Mouse (Mus musculus) hindbrain, embryonic 16.5 days (tissue): ENCODE data around the gene D17H6S53E. TPM values are rescaled to one million over a fixed set of nuclear protein-coding genes. Genes with fewer than 3 reads are reported as not detected.

Experiments
- ATAC-seq: fragments of 200-750 bp; cut with Nextera tagmentation; 2 replicates; pipeline ENCODE4 v1.8.0; 2017; ENCODE audit warnings: moderate TSS enrichment, moderate library complexity
- H3K27ac ChIP-seq: fragments of 300-500 bp; sonication (generic); 2 replicates; pipeline ENCODE4 v1.5.1; 2014; ENCODE audit warnings: low read depth, mild to moderate bottlenecking, control low read depth, low read length, moderate library complexity
- H3K27me3 ChIP-seq: fragments of 300-500 bp; sonication (generic); replicated peaks from 2 replicates; pipeline ENCODE4 v1.6.1; 2014; ENCODE audit warnings: low read length; ENCODE audit not compliant: control insufficient read depth, insufficient read depth
- H3K36me3 ChIP-seq: fragments of 300-500 bp; sonication (generic); 2 replicates; pipeline ENCODE4 v1.6.1; 2014; ENCODE audit warnings: mild to moderate bottlenecking, low read length, moderate library complexity, mixed read lengths; ENCODE audit not compliant: control insufficient read depth, insufficient read depth
- H3K4me1 ChIP-seq: fragments of 300-500 bp; sonication (generic); 2 replicates; pipeline ENCODE4 v1.6.1; 2014; ENCODE audit warnings: low read depth, low read length; ENCODE audit not compliant: control insufficient read depth, insufficient read depth
- H3K4me2 ChIP-seq: fragments of 300-500 bp; sonication (generic); 2 replicates; pipeline ENCODE4 v1.6.1; 2014; ENCODE audit warnings: mild to moderate bottlenecking, low read length, control low read depth, moderate library complexity
- H3K4me3 ChIP-seq: fragments of 300-500 bp; sonication (generic); 2 replicates; pipeline ENCODE4 v1.5.1; 2014; ENCODE audit warnings: mild to moderate bottlenecking, low read length, control low read depth, moderate library complexity
- H3K9ac ChIP-seq: fragments of 300-500 bp; sonication (generic); 2 replicates; pipeline ENCODE4 v1.6.1; 2014; ENCODE audit warnings: low read depth, mild to moderate bottlenecking, control low read depth, low read length, moderate library complexity
- H3K9me3 ChIP-seq: fragments of 300-500 bp; sonication (generic); 2 replicates; pipeline ENCODE4 v1.6.1; 2014; ENCODE audit warnings: mild to moderate bottlenecking, low read length, moderate library complexity; ENCODE audit not compliant: control insufficient read depth
- WGBS: fragments of 180-500 bp; shearing (Covaris S2); extraction: QIAGEN DNeasy Blood & Tissue Kit; methylation state at CpG from one replicate; pipeline ENCODE4 v1.1.7; 2014; 5-methylcytosine and 5-hydroxymethylcytosine counted together
- polyA plus RNA-seq: library from polyadenylated mRNA; unstranded; fragments of >200 nt; fragmentation: Nextera tagmentation; extraction: Ambion mirVana; gene quantifications from 2 replicates; pipeline ENCODE4 v1.2.1, GENCODE M21; 2015

Gene D17H6S53E
- polyA plus RNA-seq, 1 experiment from 2014 or later = 8.9 TPM

DNA sequence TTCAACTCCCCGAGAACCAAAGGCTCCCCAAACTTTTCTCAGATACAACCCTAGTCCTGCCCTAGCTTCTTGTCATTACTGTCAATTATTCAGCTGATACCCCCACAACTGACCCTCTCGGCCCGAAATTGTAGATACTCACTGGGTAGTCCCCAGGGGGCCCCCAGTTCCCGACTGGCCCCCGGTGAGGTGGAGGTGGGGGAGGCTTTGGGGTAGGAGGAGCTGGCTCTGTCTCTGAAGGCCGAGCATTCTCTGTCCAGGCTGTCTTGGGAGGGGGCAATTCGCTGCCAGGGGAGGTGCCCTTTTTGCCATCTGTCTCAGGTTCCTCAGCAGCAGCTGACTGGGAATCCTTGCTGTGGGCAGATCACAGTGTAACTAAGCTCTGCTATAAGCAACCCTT, 33.5 kb downstream of the D17H6S53E start:
- WGBS = 84% methylated on average over 7 of the region's 7 CpGs
- Histone ChIP-seq H3K9ac (no peak overlapping the region), H3K4me1 (peaks cover 18% of the 10 kb centered on the region), H3K27me3 (no peaks in the 10 kb centered on the region), H3K27ac (no peak overlapping the region), H3K4me2 (no peak overlapping the region), H3K9me3 (no peaks in the 10 kb centered on the region), H3K4me3 (no peak overlapping the region), H3K36me3 (peaks cover 72% of the 10 kb centered on the region)
- no peak for ATAC-seq

DNA sequence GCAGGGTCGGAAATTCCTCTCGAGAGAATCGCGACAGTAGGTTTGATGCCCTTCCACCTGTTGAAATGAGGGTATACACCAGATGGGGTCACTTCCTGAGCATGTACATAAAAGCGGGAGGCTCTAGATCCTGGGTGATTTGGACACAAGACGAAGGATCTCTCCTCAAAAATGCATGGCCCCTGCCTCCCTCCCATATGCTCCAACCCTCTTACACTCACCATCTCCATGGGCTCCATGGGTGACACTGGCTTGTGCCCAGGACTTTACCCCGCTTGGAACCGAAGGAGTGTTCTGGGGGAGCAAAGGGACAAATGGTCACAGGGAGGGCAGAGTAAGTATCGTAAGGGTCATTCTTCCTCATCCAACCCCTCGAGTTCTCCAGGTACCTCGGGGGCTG, 35.2 kb downstream of the D17H6S53E start:
- no peak for ATAC-seq
- Histone ChIP-seq H3K36me3 (peaks cover 54% of the 10 kb centered on the region), H3K4me2 (no peak overlapping the region), H3K4me3 (no peak overlapping the region), H3K27me3 (no peaks in the 10 kb centered on the region), H3K27ac (no peak overlapping the region), H3K9me3 (no peaks in the 10 kb centered on the region), H3K9ac (no peak overlapping the region), H3K4me1 (peaks cover 26% of the 10 kb centered on the region)
- 76% methylated on average over 11 of the region's 11 CpGs for WGBS

DNA sequence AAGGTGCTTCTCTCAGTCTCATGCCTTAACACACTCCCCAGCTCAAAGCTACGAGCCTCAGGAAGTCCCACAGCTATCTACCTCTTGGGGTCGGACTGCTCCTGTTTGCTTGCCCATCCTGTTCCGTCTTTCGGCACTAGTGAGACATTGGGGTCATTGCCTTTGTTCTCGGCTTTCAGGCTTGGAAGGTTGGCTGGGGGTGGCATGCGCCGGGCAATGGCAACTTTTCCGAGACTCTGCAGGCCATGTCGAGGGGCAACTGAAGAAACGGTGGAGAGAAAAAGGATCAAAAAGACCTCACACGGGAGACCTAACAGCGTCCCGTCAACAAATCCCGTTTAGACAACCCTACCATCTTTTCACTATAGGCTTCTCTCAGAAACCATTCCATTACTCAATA, 35.9 kb downstream of the D17H6S53E start:
- 74% methylated on average over 14 of the region's 14 CpGs for WGBS

DNA sequence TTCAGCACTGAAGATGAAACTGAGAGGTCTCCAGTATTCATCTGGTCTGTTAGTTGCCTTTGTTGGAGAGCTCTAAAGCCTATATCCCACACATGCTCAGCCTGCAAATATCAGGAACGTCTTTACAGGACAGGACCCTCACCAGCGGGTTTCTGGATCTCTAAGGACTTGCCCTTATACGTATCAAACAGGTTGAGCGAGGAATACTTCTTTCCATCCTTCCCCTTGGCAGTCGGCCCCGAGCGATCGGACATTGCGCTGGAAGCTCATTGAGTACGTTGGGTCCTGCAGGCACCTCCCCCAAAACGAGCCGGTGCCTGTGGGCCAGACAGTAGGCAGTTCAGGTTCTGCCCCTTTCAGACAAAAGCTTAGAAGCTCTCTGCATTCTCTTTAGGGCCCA, 36.6 kb downstream of the D17H6S53E start:
- Histone ChIP-seq H3K36me3 (peaks cover 41% of the 10 kb centered on the region), H3K4me3 (peak overlapping the region; percentile 99), H3K27me3 (no peaks in the 10 kb centered on the region), H3K4me1 (peaks cover 27% of the 10 kb centered on the region), H3K27ac (0 out of 2 replicates have a peak overlapping the region, but pooled peaks have one; percentile 17), H3K9ac (peak overlapping the region; percentile 100), H3K4me2 (peak overlapping the region; percentile 99), H3K9me3 (no peaks in the 10 kb centered on the region)
- WGBS = 35% methylated on average over 12 of the region's 12 CpGs
- ATAC-seq = no peak

More for the DNA sequence above, 35.9 kb downstream of the D17H6S53E start:
- no peak for ATAC-seq
- H3K4me1 ChIP-seq = peaks cover 27% of the 10 kb centered on the region
- peaks cover 47% of the 10 kb centered on the region for H3K36me3 ChIP-seq
- H3K4me2 ChIP-seq = peak overlapping the region; percentile 99
- H3K9me3 ChIP-seq = no peaks in the 10 kb centered on the region
- no peak overlapping the region for H3K4me3 ChIP-seq
- no peak overlapping the region for H3K27ac ChIP-seq
- peak overlapping the region; percentile 41 for H3K9ac ChIP-seq
- no peaks in the 10 kb centered on the region for H3K27me3 ChIP-seq

DNA sequence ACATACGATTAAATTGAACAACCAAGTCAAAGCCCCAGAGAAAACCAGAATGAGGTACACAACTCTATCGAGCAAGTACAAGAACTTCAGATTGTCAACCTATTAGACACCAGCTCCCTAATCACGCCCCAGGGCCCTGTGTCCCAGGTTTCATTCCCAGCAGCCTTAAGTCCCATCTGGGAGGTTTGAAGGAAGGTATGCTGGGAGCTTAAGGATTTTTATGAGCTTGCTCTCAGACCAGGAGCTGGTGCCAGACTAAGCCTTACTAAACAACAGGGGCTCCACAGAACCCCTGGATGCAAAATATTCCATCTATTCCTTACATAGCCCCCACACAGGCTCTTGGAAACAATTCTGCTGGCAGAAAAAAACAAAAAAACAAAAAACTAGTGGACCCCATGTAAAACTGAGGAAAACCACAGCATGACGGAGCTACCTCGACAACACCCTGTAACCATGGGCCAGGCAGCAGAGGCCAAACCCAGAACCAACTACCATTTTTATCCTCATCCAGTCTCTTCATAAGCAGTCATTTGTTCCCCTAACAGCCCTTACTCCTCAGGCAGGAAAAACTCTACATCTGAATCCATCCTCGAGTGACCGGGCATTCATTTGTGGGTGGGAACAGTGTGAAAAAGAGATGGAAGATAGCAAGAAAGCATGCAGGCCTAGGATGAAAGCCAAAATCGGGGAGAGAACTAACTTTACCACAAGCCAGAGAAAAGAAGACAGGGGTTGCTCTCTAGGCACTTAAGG, 37.3 kb downstream of the D17H6S53E start:
- WGBS = 9% methylated on average over 8 of the region's 8 CpGs
- ATAC-seq = no peak

DNA sequence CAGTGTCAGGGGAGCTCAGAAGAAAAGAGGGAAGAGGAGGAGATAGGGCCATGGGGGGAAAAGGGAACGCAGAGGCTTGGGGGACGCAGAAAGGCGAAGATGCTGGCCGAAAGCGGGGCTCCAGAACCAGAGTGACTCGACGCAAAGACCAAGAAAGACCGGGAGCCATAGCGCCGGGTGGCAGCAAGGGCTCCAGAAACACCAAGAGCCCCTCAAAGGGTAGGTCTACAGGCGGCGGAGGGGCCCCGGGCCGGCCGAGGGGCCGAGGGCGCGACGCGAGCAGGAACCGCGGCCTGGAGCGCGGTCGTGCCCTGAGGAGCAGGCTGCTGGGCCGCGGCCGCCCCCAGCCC, 38.0 kb downstream of the D17H6S53E start:
- ATAC-seq = no peak
- Histone ChIP-seq H3K9me3 (no peaks in the 10 kb centered on the region), H3K9ac (peak overlapping the region; percentile 100), H3K4me2 (peak overlapping the region; percentile 99), H3K4me1 (peaks cover 27% of the 10 kb centered on the region), H3K36me3 (peaks cover 26% of the 10 kb centered on the region), H3K4me3 (peak overlapping the region; percentile 99), H3K27me3 (no peaks in the 10 kb centered on the region), H3K27ac (peak overlapping the region; percentile 98)
- 0% methylated on average over 27 of the region's 28 CpGs for WGBS

More for the DNA sequence above, 37.3 kb downstream of the D17H6S53E start:
- peak overlapping the region; percentile 98 for H3K27ac ChIP-seq
- peaks cover 33% of the 10 kb centered on the region for H3K36me3 ChIP-seq
- no peaks in the 10 kb centered on the region for H3K27me3 ChIP-seq
- peak overlapping the region; percentile 99 for H3K4me3 ChIP-seq
- peaks cover 27% of the 10 kb centered on the region for H3K4me1 ChIP-seq
- H3K9ac ChIP-seq = peak overlapping the region; percentile 100
- H3K4me2 ChIP-seq = peak overlapping the region; percentile 99
- no peaks in the 10 kb centered on the region for H3K9me3 ChIP-seq

DNA sequence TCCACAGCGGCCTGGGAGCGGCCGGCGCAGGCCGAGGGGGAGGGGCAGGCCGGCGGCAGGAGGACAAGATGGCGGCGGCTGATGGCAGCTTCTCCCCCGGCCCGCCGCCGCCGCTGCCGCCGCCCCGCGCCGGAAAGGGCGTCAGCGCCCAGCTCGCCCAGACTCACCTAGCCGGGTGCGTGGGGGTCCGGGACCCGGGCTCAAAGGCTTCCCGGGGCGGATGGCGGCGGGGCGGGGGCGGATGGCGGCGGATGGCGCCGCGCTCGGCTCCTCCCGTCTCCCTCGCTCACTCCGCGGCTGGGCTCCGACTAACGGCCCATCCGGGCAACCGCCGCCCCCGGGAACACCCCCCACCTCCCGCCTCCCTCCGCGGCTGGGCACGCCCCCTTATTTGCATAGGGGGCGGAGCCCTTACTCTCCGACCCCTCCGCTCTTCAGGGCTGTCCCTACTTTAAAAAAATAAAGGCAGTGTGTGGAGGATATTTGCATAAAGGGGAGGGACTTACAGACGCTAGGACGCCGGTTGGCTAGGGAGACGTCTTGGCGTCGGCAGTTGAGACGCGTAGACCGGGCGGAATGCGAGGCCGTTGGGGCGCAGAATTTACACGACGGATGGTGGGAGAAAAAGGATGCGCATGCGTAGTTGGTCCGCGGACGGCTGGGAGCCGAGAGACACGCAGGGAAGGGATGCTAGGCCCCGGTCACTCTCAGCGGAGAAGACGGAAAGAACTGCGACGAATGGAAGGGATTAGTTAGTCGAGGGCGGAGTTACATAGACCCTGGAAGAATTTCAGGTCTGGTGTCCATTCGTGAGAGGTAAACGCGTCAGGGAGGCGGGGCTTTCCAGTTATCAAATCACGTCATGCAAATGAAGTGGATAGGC, 38.6 kb downstream of the D17H6S53E start, which contains the start of gene Prrc2a:
Gene Prrc2a (minus strand): TSS at position 330 of the 883 bp plus-strand sequence.
- Histone ChIP-seq H3K36me3 (peaks cover 20% of the 10 kb centered on the region), H3K4me2 (peak within 1 kb of the TSS; percentile 99), H3K4me1 (peaks cover 27% of the 10 kb centered on the region), H3K4me3 (peak within 1 kb of the TSS; percentile 99), H3K9ac (peak within 1 kb of the TSS; percentile 100), H3K27me3 (no peaks in the 10 kb centered on the region), H3K27ac (peak within 1 kb of the TSS; percentile 98), H3K9me3 (no peaks in the 10 kb centered on the region)
- WGBS = under 1% methylated on average over 67 of the region's 89 CpGs
- peak; percentile 95 for ATAC-seq

DNA sequence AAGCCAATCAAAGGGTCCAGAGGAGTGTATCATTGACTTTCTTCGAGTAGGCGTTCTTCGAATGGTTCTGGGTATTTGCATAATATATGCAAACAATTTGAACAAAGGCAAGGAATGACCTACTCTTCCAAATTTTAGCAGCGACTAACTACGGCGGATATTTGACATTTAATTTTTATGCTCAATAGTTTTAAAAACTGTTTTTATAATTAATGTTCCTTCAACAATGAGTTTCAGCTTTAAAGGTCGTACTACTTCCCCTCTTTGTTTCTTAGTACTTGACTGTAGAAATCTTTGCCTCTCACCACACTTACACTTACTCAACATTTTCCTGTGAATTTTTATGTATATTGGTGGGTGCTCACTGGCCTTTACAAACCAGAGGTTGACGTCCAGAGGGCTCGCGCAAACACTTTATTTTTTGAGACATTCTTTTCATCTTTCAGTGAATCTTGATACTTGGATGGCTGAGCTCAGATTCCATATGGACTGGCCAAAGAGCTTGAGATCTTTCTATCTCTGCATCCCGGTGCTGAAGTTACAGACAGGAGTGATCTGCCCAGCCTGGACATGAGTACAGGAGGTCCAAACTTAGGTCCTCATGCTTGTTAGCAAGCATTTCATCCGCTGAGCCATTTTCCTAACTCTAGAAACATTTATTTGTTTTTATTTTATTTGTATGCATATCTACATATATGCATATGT, 39.4 kb downstream of the D17H6S53E start:
- no peaks in the 10 kb centered on the region for H3K27me3 ChIP-seq
- H3K27ac ChIP-seq = peak overlapping the region; percentile 98
- H3K36me3 ChIP-seq = peaks cover 12% of the 10 kb centered on the region
- no peaks in the 10 kb centered on the region for H3K9me3 ChIP-seq
- H3K4me2 ChIP-seq = peak overlapping the region; percentile 65
- WGBS = 21% methylated on average over 12 of the region's 12 CpGs
- H3K4me1 ChIP-seq = peaks cover 27% of the 10 kb centered on the region
- H3K9ac ChIP-seq = peak overlapping the region; percentile 65
- H3K4me3 ChIP-seq = peak overlapping the region; percentile 99
- no peak for ATAC-seq
